Mouse (Mus musculus): ENCODE measurements around the gene Lcp2. TPM values are rescaled to one million over a fixed set of nuclear protein-coding genes. Genes with fewer than 3 reads are reported as not detected.

Lcp2 gene
- polyA plus RNA-seq, 1 experiment, result 3.1 TPM

- Histone ChIP-seq H3K36me3 (ENCODE audit: control insufficient read depth, insufficient read depth, low read length) (no peaks in the 10 kb centered on the region), H3K27me3 (replicated peaks; ENCODE audit: control insufficient read depth, insufficient read depth, low read length) (no peaks in the 10 kb centered on the region), H3K27ac (ENCODE audit: insufficient read depth, low read depth, low read length) (no peak overlapping the region), H3K4me1 (ENCODE audit: control insufficient read depth, insufficient read depth, low read length) (no peaks in the 10 kb centered on the region), H3K4me3 (ENCODE audit: insufficient read depth, low read depth, low read length) (no peak overlapping the region)
- DNase-seq, result no peak
- TF ChIP-seq POLR2A (IDR thresholded peaks at IDR 0.05; ENCODE audit: low read depth, low read length) (no peak), CTCF (conservative IDR thresholded peaks at IDR 0.05; ENCODE audit: insufficient read depth, insufficient read length, low read depth, low read length) (no peak)
These were observed 11.6 kb downstream of the Lcp2 start for GRCm38 (mm10) chr11:34058332-34058731.

GRCm38 (mm10) chr11:34058960-34059359 is 12.2 kb downstream of the Lcp2 start:
- Histone ChIP-seq H3K36me3 (ENCODE audit: control insufficient read depth, insufficient read depth, low read length) (no peaks in the 10 kb centered on the region), H3K4me3 (ENCODE audit: insufficient read depth, low read depth, low read length) (no peak overlapping the region), H3K27ac (ENCODE audit: insufficient read depth, low read depth, low read length) (no peak overlapping the region), H3K4me1 (ENCODE audit: control insufficient read depth, insufficient read depth, low read length) (no peaks in the 10 kb centered on the region), H3K27me3 (replicated peaks; ENCODE audit: control insufficient read depth, insufficient read depth, low read length) (no peaks in the 10 kb centered on the region)
- 87% methylated on average over 6 of the region's 6 CpGs for WGBS
- DNase-seq, result no peak
- TF ChIP-seq CTCF (conservative IDR thresholded peaks at IDR 0.05; ENCODE audit: insufficient read depth, insufficient read length, low read depth, low read length) (no peak), POLR2A (IDR thresholded peaks at IDR 0.05; ENCODE audit: low read depth, low read length) (no peak)

GRCm38 (mm10) chr11:34061740-34062139 is 15.0 kb downstream of the Lcp2 start:
- DNase-seq, result no peak
- TF ChIP-seq POLR2A (IDR thresholded peaks at IDR 0.05; ENCODE audit: low read depth, low read length) (no peak), CTCF (conservative IDR thresholded peaks at IDR 0.05; ENCODE audit: insufficient read depth, insufficient read length, low read depth, low read length) (no peak)
- no peaks in the 10 kb centered on the region for H3K27me3 ChIP-seq (replicated peaks; ENCODE audit: control insufficient read depth, insufficient read depth, low read length)
- no peaks in the 10 kb centered on the region for H3K4me1 ChIP-seq (ENCODE audit: control insufficient read depth, insufficient read depth, low read length)
- H3K36me3 ChIP-seq (ENCODE audit: control insufficient read depth, insufficient read depth, low read length), result no peaks in the 10 kb centered on the region
- H3K4me3 ChIP-seq (ENCODE audit: insufficient read depth, low read depth, low read length), result no peak overlapping the region
- 79% methylated on average over 6 of the region's 6 CpGs for whole genome bisulfite sequencing
- H3K27ac ChIP-seq (ENCODE audit: insufficient read depth, low read depth, low read length), result no peak overlapping the region

GRCm38 (mm10) chr11:34063257-34063656 is 16.5 kb downstream of the Lcp2 start:
- 63% methylated on average over 2 of the region's 2 CpGs for WGBS
- DNase-seq, result no peak
- no peaks in the 10 kb centered on the region for H3K36me3 ChIP-seq (ENCODE audit: control insufficient read depth, insufficient read depth, low read length)

GRCm38 (mm10) chr11:34063702-34064485 is 17.2 kb downstream of the Lcp2 start:
- H3K4me1 ChIP-seq (ENCODE audit: control insufficient read depth, insufficient read depth, low read length), result no peaks in the 10 kb centered on the region
- no peaks in the 10 kb centered on the region for H3K27me3 ChIP-seq (replicated peaks; ENCODE audit: control insufficient read depth, insufficient read depth, low read length)
- TF ChIP-seq CTCF (conservative IDR thresholded peaks at IDR 0.05; ENCODE audit: insufficient read depth, insufficient read length, low read depth, low read length), result no peak
- TF ChIP-seq POLR2A (IDR thresholded peaks at IDR 0.05; ENCODE audit: low read depth, low read length), result no peak
- no peaks in the 10 kb centered on the region for H3K36me3 ChIP-seq (ENCODE audit: control insufficient read depth, insufficient read depth, low read length)
- H3K27ac ChIP-seq (ENCODE audit: insufficient read depth, low read depth, low read length), result no peak overlapping the region
- WGBS, result 63% methylated on average over 5 of the region's 5 CpGs
- H3K4me3 ChIP-seq (ENCODE audit: insufficient read depth, low read depth, low read length), result no peak overlapping the region
- peak; percentile 12 for DNase-seq

More at GRCm38 (mm10) chr11:34063257-34063656, 16.5 kb downstream of the Lcp2 start:
- no peaks in the 10 kb centered on the region for H3K4me1 ChIP-seq (ENCODE audit: control insufficient read depth, insufficient read depth, low read length)
- no peak overlapping the region for H3K4me3 ChIP-seq (ENCODE audit: insufficient read depth, low read depth, low read length)
- no peak overlapping the region for H3K27ac ChIP-seq (ENCODE audit: insufficient read depth, low read depth, low read length)
- H3K27me3 ChIP-seq (replicated peaks; ENCODE audit: control insufficient read depth, insufficient read depth, low read length), result no peaks in the 10 kb centered on the region
- TF ChIP-seq CTCF (conservative IDR thresholded peaks at IDR 0.05; ENCODE audit: insufficient read depth, insufficient read length, low read depth, low read length), result no peak
- TF ChIP-seq POLR2A (IDR thresholded peaks at IDR 0.05; ENCODE audit: low read depth, low read length), result no peak

- Histone ChIP-seq H3K27ac (ENCODE audit: insufficient read depth, low read depth, low read length) (no peak overlapping the region), H3K36me3 (ENCODE audit: control insufficient read depth, insufficient read depth, low read length) (no peaks in the 10 kb centered on the region), H3K4me3 (ENCODE audit: insufficient read depth, low read depth, low read length) (no peak overlapping the region), H3K27me3 (replicated peaks; ENCODE audit: control insufficient read depth, insufficient read depth, low read length) (no peaks in the 10 kb centered on the region), H3K4me1 (ENCODE audit: control insufficient read depth, insufficient read depth, low read length) (no peaks in the 10 kb centered on the region)
- DNase-seq, result no peak
- TF ChIP-seq CTCF (conservative IDR thresholded peaks at IDR 0.05; ENCODE audit: insufficient read depth, insufficient read length, low read depth, low read length) (no peak), POLR2A (IDR thresholded peaks at IDR 0.05; ENCODE audit: low read depth, low read length) (no peak)
These were observed 23.9 kb downstream of the Lcp2 start for GRCm38 (mm10) chr11:34070596-34070995.

GRCm38 (mm10) chr11:34072309-34072708 is 25.6 kb downstream of the Lcp2 start:
- peak; percentile 4 for DNase-seq
- TF ChIP-seq CTCF (conservative IDR thresholded peaks at IDR 0.05; ENCODE audit: insufficient read depth, insufficient read length, low read depth, low read length), result no peak
- TF ChIP-seq POLR2A (IDR thresholded peaks at IDR 0.05; ENCODE audit: low read depth, low read length), result no peak
- H3K4me1 ChIP-seq (ENCODE audit: control insufficient read depth, insufficient read depth, low read length), result no peaks in the 10 kb centered on the region
- no peak overlapping the region for H3K4me3 ChIP-seq (ENCODE audit: insufficient read depth, low read depth, low read length)
- 67% methylated on average over 4 of the region's 4 CpGs for WGBS
- H3K36me3 ChIP-seq (ENCODE audit: control insufficient read depth, insufficient read depth, low read length), result no peaks in the 10 kb centered on the region
- no peaks in the 10 kb centered on the region for H3K27me3 ChIP-seq (replicated peaks; ENCODE audit: control insufficient read depth, insufficient read depth, low read length)
- H3K27ac ChIP-seq (ENCODE audit: insufficient read depth, low read depth, low read length), result no peak overlapping the region
